Mouse (Mus musculus): ENCODE measurements around the gene 1600002K03Rik. TPM values are rescaled to one million over a fixed set of nuclear protein-coding genes. Genes with fewer than 3 reads are reported as not detected.
A peak's percentile ranks its signal among the peaks of the same experiment; 100 is the strongest.

The 1600002K03Rik gene
- polyA plus RNA-seq, 1 experiment from 2014 or later: 12.2 TPM

DNA sequence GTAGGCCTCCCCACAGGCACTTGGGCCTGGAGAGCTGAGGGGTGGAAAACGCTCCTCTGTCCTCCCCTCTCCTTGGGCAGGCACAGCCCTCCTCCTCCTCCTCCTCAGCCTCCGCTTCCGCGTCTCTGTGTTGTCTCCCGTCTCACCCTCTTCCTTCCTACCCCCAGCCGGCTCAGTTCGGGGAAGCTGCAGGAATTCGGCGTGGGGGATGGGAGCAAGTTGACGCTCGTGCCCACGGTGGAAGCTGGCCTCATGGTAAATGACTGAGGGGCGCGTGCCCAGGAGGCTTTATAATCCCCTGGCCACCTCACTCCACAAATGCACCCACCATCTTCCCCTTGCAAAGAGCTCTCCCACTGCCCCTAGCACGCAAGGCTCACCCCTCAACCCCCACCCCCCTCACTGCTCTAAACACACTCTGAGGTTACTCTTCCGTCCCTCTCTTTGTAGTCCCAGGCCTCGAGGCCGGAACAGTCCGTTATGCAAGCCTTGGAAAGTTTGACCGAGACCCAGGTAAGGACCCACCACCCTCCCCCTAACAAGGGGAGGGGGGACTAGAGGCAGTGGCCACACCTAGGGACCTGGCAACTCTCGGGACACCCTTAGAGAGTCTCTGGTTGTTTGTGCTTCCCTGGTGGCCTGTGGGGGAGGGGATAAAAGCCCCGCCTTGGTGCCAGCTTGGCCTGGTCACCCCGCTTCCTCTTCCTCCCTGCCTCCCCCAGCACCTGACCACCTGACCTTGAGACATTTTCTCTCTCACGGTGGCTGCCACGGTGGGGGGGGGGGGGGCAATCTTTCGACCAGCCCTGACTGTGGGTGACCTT is 21.3 kb upstream of the 1600002K03Rik start:
- H3K4me3 ChIP-seq (ENCODE audit: low read length): peak overlapping the region; percentile 88
- peak overlapping the region; percentile 98 for H3K9ac ChIP-seq (ENCODE audit: low read length)
- under 1% methylated on average over 25 of the region's 26 CpGs for WGBS

DNA sequence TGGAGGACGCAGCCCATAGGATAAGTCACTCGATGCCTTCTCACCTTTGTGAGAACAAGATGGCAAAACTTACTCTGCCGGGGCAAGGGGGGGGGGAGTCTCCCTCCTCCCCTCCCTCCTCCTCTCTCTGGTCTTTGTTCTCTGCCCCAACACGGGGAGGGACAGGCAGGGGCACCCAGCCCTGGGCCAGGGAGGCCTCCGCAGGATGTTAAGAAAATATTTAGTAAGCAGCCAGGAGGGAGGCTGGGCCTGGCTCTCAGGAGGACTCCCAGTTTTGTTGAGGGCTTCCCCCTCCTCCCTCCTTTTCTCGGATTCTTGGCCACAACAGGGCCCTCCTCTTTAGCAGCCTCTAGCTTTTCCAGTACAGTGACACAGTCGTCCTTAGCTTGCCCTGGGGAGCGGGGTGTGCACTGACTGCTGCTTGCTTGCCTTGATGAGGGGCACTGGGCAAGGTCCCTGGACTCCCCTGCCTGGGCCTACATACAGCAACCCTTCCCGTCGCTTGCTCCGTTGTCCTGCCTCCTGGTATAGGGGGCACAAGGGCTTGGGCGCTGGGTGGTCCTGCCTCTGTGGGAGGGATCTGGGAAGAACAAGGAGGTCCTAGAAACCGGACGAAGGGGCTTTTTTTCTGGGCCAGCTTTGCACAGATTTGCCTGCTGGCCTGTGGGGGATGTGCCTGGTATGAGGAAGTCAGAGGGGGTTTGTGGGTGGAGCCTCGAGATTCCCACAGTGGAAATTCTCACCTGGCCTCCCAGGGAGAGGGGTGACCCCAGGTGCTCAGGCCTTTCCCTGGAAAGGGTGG is 20.5 kb upstream of the 1600002K03Rik start:
- H3K27ac ChIP-seq (ENCODE audit: low read length): peak overlapping the region; percentile 97
- peak overlapping the region; percentile 88 for H3K4me3 ChIP-seq (ENCODE audit: low read length)
- 1% methylated on average over 15 of the region's 15 CpGs for WGBS
- H3K36me3 ChIP-seq (ENCODE audit: control insufficient read depth, insufficient read depth, low read length): peaks cover 44% of the 10 kb centered on the region
- H3K4me2 ChIP-seq (ENCODE audit: low read depth, low read length): peak overlapping the region; percentile 96
- H3K9ac ChIP-seq (ENCODE audit: low read length): peak overlapping the region; percentile 98
- H3K4me1 ChIP-seq (replicated peaks; ENCODE audit: control insufficient read depth, insufficient read depth, low read length): peaks cover 64% of the 10 kb centered on the region
- no peak for ATAC-seq (ENCODE audit: low read depth)
- H3K9me3 ChIP-seq (ENCODE audit: control insufficient read depth, low read length): no peaks in the 10 kb centered on the region
- no peaks in the 10 kb centered on the region for H3K27me3 ChIP-seq (ENCODE audit: control insufficient read depth, insufficient read depth, low read depth, low read length)

More for the DNA sequence above, 21.3 kb upstream of the 1600002K03Rik start:
- peak overlapping the region; percentile 97 for H3K27ac ChIP-seq (ENCODE audit: low read length)
- H3K27me3 ChIP-seq (ENCODE audit: control insufficient read depth, insufficient read depth, low read depth, low read length): no peaks in the 10 kb centered on the region
- H3K4me1 ChIP-seq (replicated peaks; ENCODE audit: control insufficient read depth, insufficient read depth, low read length): peaks cover 64% of the 10 kb centered on the region
- peaks cover 37% of the 10 kb centered on the region for H3K36me3 ChIP-seq (ENCODE audit: control insufficient read depth, insufficient read depth, low read length)
- no peak for ATAC-seq (ENCODE audit: low read depth)
- no peaks in the 10 kb centered on the region for H3K9me3 ChIP-seq (ENCODE audit: control insufficient read depth, low read length)
- peak overlapping the region; percentile 96 for H3K4me2 ChIP-seq (ENCODE audit: low read depth, low read length)

DNA sequence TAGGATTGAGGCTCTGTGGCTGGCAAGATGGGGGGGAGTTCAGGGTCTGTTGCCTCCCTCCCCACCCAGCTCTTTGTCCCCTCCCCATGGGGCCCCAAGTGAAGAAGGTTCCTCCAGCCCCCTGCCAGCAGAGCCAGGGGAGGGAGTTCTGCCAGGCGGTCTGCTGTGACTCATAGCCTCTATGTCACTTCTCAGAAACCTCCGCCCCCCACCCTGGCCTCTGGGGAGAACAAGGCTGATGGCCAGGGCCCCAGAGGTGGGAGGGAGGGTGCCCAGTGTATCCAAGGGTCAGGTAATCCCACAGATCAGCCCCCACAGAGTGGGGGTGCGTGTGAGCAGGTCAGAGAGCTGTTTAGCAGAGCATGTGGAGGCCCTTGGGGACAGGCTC is 19.9 kb upstream of the 1600002K03Rik start:
- 13% methylated on average over 3 of the region's 3 CpGs for WGBS
- Histone ChIP-seq H3K4me1 (replicated peaks; ENCODE audit: control insufficient read depth, insufficient read depth, low read length) (peaks cover 64% of the 10 kb centered on the region), H3K4me2 (ENCODE audit: low read depth, low read length) (peak overlapping the region; percentile 96), H3K27me3 (ENCODE audit: control insufficient read depth, insufficient read depth, low read depth, low read length) (no peaks in the 10 kb centered on the region), H3K36me3 (ENCODE audit: control insufficient read depth, insufficient read depth, low read length) (peaks cover 48% of the 10 kb centered on the region), H3K9me3 (ENCODE audit: control insufficient read depth, low read length) (no peaks in the 10 kb centered on the region), H3K27ac (ENCODE audit: low read length) (peak overlapping the region; percentile 97), H3K4me3 (ENCODE audit: low read length) (peak overlapping the region; percentile 88), H3K9ac (ENCODE audit: low read length) (peak overlapping the region; percentile 98)
- no peak for ATAC-seq (ENCODE audit: low read depth)

DNA sequence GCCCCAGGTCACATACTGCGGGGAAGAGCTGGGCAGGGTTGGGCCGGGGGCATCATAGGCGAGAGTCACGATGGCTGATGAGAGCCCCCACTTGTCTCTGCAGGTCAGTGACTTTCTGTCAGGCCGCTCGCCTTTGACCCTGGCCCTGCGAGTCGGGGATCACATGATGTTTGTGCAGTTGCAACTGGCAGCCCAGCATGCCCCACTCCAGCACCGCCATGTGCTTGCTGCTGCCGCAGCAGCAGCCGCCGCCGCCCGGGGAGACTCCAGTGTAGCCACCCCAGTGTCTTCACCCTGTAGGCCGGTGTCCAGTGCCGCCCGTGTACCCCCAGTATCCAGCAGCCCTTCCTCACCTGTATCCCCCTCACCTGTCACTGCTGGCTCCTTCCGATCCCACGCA is 19.0 kb upstream of the 1600002K03Rik start:
- Histone ChIP-seq H3K36me3 (ENCODE audit: control insufficient read depth, insufficient read depth, low read length) (peaks cover 48% of the 10 kb centered on the region), H3K9ac (ENCODE audit: low read length) (peak overlapping the region; percentile 98; the same call in 1 of the 2 replicates), H3K27ac (ENCODE audit: low read length) (no peak overlapping the region; the same call in 1 of the 2 replicates), H3K27me3 (ENCODE audit: control insufficient read depth, insufficient read depth, low read depth, low read length) (no peaks in the 10 kb centered on the region), H3K4me1 (replicated peaks; ENCODE audit: control insufficient read depth, insufficient read depth, low read length) (peaks cover 72% of the 10 kb centered on the region), H3K4me2 (ENCODE audit: low read depth, low read length) (no peak overlapping the region), H3K9me3 (ENCODE audit: control insufficient read depth, low read length) (no peaks in the 10 kb centered on the region), H3K4me3 (ENCODE audit: low read length) (no peak overlapping the region)
- ATAC-seq (ENCODE audit: low read depth): no peak
- WGBS: 68% methylated on average over 19 of the region's 19 CpGs

DNA sequence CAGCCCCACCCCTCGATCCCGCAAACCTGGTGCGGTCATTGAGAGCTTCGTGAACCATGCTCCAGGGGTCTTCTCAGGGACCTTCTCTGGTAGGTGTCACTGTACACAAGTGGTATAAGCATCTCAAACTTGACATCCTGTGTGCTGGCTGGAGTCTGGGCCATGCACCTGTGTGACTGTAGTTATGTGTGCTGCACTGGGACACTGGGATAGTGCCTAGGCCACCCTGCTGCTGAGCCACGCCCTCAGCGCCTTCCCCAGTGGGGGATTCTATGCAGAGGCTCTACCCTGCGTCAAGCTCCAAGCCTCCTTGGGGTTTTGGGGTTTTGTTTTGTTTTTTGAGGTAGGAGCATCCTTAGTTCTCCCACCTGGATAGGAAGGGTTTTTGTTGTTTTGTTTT is 18.4 kb upstream of the 1600002K03Rik start:
- no peaks in the 10 kb centered on the region for H3K27me3 ChIP-seq (ENCODE audit: control insufficient read depth, insufficient read depth, low read depth, low read length)
- no peak overlapping the region for H3K4me3 ChIP-seq (ENCODE audit: low read length)
- H3K9ac ChIP-seq (ENCODE audit: low read length): no peak overlapping the region
- H3K4me2 ChIP-seq (ENCODE audit: low read depth, low read length): no peak overlapping the region
- WGBS: 80% methylated on average over 7 of the region's 7 CpGs
- peaks cover 48% of the 10 kb centered on the region for H3K36me3 ChIP-seq (ENCODE audit: control insufficient read depth, insufficient read depth, low read length)
- H3K27ac ChIP-seq (ENCODE audit: low read length): no peak overlapping the region
- peaks cover 78% of the 10 kb centered on the region for H3K4me1 ChIP-seq (replicated peaks; ENCODE audit: control insufficient read depth, insufficient read depth, low read length)
- ATAC-seq (ENCODE audit: low read depth): no peak
- no peaks in the 10 kb centered on the region for H3K9me3 ChIP-seq (ENCODE audit: control insufficient read depth, low read length)

DNA sequence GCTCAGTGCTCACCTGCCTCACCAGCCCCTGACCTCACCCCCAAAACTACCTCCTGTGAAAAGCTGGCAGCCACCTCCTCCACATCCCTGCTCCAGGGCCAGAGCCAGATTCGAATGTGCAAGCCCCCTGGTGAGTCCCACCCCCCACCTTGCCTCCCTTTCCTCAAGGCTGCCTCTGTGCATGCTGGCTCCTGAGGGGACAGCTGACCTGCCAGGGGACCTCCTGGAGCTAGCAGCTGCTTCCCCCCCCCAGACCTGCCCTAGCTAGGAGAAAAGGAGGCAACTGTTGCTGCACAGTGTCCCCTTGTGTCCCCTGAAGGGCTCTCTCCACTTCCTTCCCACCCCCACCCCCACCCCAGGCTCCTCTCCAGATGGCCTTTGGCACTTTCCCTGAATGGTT is 17.5 kb upstream of the 1600002K03Rik start:
- H3K4me3 ChIP-seq (ENCODE audit: low read length): no peak overlapping the region
- H3K27ac ChIP-seq (ENCODE audit: low read length): 0 out of 2 replicates have a peak overlapping the region, but pooled peaks have one; percentile 73
- 9% methylated on average over 1 of the region's 1 CpGs for WGBS
- H3K4me2 ChIP-seq (ENCODE audit: low read depth, low read length): no peak overlapping the region
- peaks cover 82% of the 10 kb centered on the region for H3K4me1 ChIP-seq (replicated peaks; ENCODE audit: control insufficient read depth, insufficient read depth, low read length)
- H3K36me3 ChIP-seq (ENCODE audit: control insufficient read depth, insufficient read depth, low read length): peaks cover 48% of the 10 kb centered on the region
- no peaks in the 10 kb centered on the region for H3K27me3 ChIP-seq (ENCODE audit: control insufficient read depth, insufficient read depth, low read depth, low read length)
- no peak overlapping the region for H3K9ac ChIP-seq (ENCODE audit: low read length)
- no peak for ATAC-seq (ENCODE audit: low read depth)
- no peaks in the 10 kb centered on the region for H3K9me3 ChIP-seq (ENCODE audit: control insufficient read depth, low read length)

DNA sequence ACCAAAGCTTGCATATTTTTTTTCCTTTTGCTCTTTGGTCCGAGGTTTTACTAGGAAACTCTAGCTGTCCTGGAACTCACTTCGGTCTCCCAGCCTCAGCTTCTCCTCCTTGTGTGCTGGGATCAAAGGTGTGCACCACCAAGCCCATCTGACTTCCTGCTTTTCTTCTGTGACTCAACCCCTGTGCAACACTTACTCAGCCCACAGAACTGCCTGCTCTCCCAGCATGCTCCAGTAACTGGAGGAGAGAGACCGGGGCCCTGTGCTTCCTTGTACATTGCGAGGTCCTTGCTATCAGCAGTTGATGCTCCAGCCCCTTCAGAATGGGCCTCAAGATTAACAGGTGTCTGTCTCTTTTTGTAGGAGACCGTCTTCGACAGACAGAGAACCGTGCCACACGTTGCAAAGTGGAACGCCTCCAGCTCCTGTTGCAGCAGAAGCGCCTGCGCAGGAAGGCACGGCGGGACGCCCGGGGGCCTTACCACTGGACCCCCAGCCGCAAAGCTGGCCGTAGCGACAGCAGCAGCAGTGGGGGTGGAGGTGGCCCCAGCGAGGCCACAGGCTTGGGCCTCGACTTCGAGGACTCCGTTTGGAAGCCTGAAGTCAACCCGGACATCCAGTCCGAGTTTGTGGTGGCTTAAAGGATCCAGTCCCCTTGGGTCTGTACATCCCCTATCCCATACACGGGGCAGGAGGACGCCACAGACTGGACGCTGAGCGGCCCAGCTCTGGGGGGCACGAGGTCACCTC is 16.6 kb upstream of the 1600002K03Rik start:
- H3K4me3 ChIP-seq (ENCODE audit: low read length): no peak overlapping the region
- WGBS: 72% methylated on average over 29 of the region's 29 CpGs
- peak overlapping the region; percentile 22; the same call in 1 of the 2 replicates for H3K9ac ChIP-seq (ENCODE audit: low read length)
- H3K27me3 ChIP-seq (ENCODE audit: control insufficient read depth, insufficient read depth, low read depth, low read length): no peaks in the 10 kb centered on the region
- no peak for ATAC-seq (ENCODE audit: low read depth)
- H3K4me1 ChIP-seq (replicated peaks; ENCODE audit: control insufficient read depth, insufficient read depth, low read length): peaks cover 91% of the 10 kb centered on the region
- no peaks in the 10 kb centered on the region for H3K9me3 ChIP-seq (ENCODE audit: control insufficient read depth, low read length)
- peak overlapping the region; percentile 73 for H3K27ac ChIP-seq (ENCODE audit: low read length)
- no peak overlapping the region for H3K4me2 ChIP-seq (ENCODE audit: low read depth, low read length)
- H3K36me3 ChIP-seq (ENCODE audit: control insufficient read depth, insufficient read depth, low read length): peaks cover 48% of the 10 kb centered on the region

DNA sequence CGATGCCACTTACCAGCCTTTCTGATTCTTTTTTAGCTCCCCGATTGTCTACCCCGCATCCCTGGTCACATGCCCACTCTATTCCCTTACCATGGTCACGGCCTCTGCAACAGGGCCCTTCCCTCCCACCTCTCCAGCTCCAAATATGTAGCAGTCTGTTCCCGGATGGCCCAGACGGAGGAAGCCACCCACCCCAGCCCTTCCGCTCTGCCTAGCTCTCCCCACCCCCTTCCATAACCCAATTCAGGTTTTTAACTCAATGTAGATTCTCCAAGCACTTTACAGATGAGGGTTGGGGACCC is 16.0 kb upstream of the 1600002K03Rik start:
- 40% methylated on average over 7 of the region's 7 CpGs for WGBS
- Histone ChIP-seq H3K4me2 (ENCODE audit: low read depth, low read length) (no peak overlapping the region), H3K4me1 (replicated peaks; ENCODE audit: control insufficient read depth, insufficient read depth, low read length) (peaks cover 94% of the 10 kb centered on the region), H3K9me3 (ENCODE audit: control insufficient read depth, low read length) (no peaks in the 10 kb centered on the region), H3K9ac (ENCODE audit: low read length) (peak overlapping the region; percentile 22; the same call in 1 of the 2 replicates), H3K27me3 (ENCODE audit: control insufficient read depth, insufficient read depth, low read depth, low read length) (no peaks in the 10 kb centered on the region), H3K4me3 (ENCODE audit: low read length) (no peak overlapping the region), H3K27ac (ENCODE audit: low read length) (peak overlapping the region; percentile 73), H3K36me3 (ENCODE audit: control insufficient read depth, insufficient read depth, low read length) (peaks cover 45% of the 10 kb centered on the region)
- ATAC-seq (ENCODE audit: low read depth): no peak
